Mouse (Mus musculus) cerebellum, adult 2 months (tissue): ENCODE results near the gene Trf.

Source experiments
- CTCF ChIP-seq: fragments of 200-500 bp; IDR thresholded peaks from 2 replicates; pipeline ENCODE4 v1.5.1; 2011; ENCODE audit warnings: low read depth, mild to moderate bottlenecking, control low read depth, low read length, moderate library complexity, borderline replicate concordance; ENCODE audit not compliant: insufficient read depth
- POLR2A ChIP-seq: fragments of 200-500 bp; IDR thresholded peaks from 2 replicates; pipeline ENCODE4 v1.6.1; 2011; ENCODE audit warnings: low read length, control low read depth, borderline replicate concordance; ENCODE audit not compliant: insufficient read depth

DNA sequence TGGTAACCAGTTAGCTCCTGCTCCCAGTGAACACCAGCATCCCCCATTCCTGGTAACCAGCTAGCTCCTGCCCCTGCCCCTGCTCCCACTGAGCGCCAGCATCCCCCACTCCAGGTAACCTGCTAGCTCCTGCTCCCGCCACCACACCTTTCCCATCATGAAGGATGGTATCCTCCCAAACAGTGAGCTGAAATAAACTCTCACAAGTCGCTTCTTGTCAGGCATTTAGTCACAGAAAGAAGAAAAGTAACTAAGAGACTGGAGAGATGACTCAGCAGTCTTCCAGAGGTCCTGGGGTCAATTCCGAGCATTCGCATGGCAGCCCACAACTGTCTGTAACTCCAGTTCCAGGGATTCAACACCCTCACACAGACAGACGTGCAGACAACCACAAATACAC is 46.6 kb upstream of the Trf start:
- no peak for TF ChIP-seq CTCF
- TF ChIP-seq POLR2A: no peak
